Mouse (Mus musculus): ENCODE measurements at regions not wholly inside any gene's neighbourhood (a gene's known extent, or its start where the extent isn't known, plus 50 kb on each side); places are given as distances from the start of the nearest gene placed in this dataset.
"Not testable (repeated sequence)": the region's sequence is repeated elsewhere in the genome, so short reads cannot be mapped to it uniquely, and the experiment has no call there.

GRCm38 (mm10) chr13:74563483-74564330 is 69.9 kb upstream of the Zfp825 start:
- TF ChIP-seq ZC3H11A (IDR thresholded peaks at IDR 0.05; ENCODE audit: borderline replicate concordance, low read depth, low read length); MAFK (IDR thresholded peaks at IDR 0.05; ENCODE audit: insufficient read depth, low read depth, low read length); CHD2 (IDR thresholded peaks at IDR 0.05; ENCODE audit: low read depth, low read length): not testable (repeated sequence)

All from ES-E14 (cell line).